Mouse (Mus musculus): ENCODE measurements around the gene Oxld1. TPM values are rescaled to one million over a fixed set of nuclear protein-coding genes. Genes with fewer than 3 reads are reported as not detected.

Oxld1 gene
- polyA plus RNA-seq, 1 experiment from 2014 or later, result 18.9 TPM

- H3K27me3 ChIP-seq (ENCODE audit: insufficient read depth, low read length), result no peaks in the 10 kb centered on the region
- H3K4me1 ChIP-seq (ENCODE audit: insufficient read depth), result peaks cover 30% of the 10 kb centered on the region
- H3K4me3 ChIP-seq (ENCODE audit: low read depth, low read length), result no peak overlapping the region
- H3K27ac ChIP-seq (ENCODE audit: low read depth), result peak overlapping the region; percentile 44; the same call in 1 of the 2 replicates
- ATAC-seq (no peak), DNase-seq (no peak)
- no peaks in the 10 kb centered on the region for H3K9me3 ChIP-seq (ENCODE audit: low read length)
- peaks cover 7% of the 10 kb centered on the region for H3K36me3 ChIP-seq (replicated peaks; ENCODE audit: insufficient read depth, low read length)
- WGBS (ENCODE audit: insufficient replicate concordance), result 82% methylated on average over 7 of the region's 7 CpGs
- TF ChIP-seq CTCF (IDR thresholded peaks at IDR 0.05; ENCODE audit: low read depth) (no peak), EP300 (IDR thresholded peaks at IDR 0.05; ENCODE audit: low read depth) (peak; percentile 30; the same call in 1 of the 2 replicates)
- H3K4me2 ChIP-seq (ENCODE audit: low read depth, low read length), result no peak overlapping the region
- H3K9ac ChIP-seq (replicated peaks), result no peak overlapping the region; the same call in 1 of the 2 replicates
These were observed 2.5 kb downstream of the Oxld1 start for GRCm38 (mm10) chr11:120455413-120455812.

- no peaks in the 10 kb centered on the region for H3K27me3 ChIP-seq (ENCODE audit: insufficient read depth, low read length)
- H3K4me1 ChIP-seq (ENCODE audit: insufficient read depth), result peaks cover 30% of the 10 kb centered on the region
- no peaks in the 10 kb centered on the region for H3K9me3 ChIP-seq (ENCODE audit: low read length)
- H3K27ac ChIP-seq (ENCODE audit: low read depth), result peak overlapping the region; percentile 44; the same call in 1 of the 2 replicates
- TF ChIP-seq EP300 (IDR thresholded peaks at IDR 0.05; ENCODE audit: low read depth) (no peak), CTCF (IDR thresholded peaks at IDR 0.05; ENCODE audit: low read depth) (no peak)
- H3K4me2 ChIP-seq (ENCODE audit: low read depth, low read length), result no peak overlapping the region
- DNase-seq (no peak), ATAC-seq (no peak)
- 93% methylated on average over 4 of the region's 4 CpGs for WGBS (ENCODE audit: insufficient replicate concordance)
- no peak overlapping the region for H3K4me3 ChIP-seq (ENCODE audit: low read depth, low read length)
- no peak overlapping the region; the same call in 1 of the 2 replicates for H3K9ac ChIP-seq (replicated peaks)
- peaks cover 6% of the 10 kb centered on the region for H3K36me3 ChIP-seq (replicated peaks; ENCODE audit: insufficient read depth, low read length)
These were observed 2.9 kb downstream of the Oxld1 start for GRCm38 (mm10) chr11:120454965-120455364.

- H3K27ac ChIP-seq (ENCODE audit: low read depth), result no peak within 1 kb of the TSS
- no peak within 1 kb of the TSS for H3K4me3 ChIP-seq (ENCODE audit: low read depth, low read length)
- ATAC-seq (no peak), DNase-seq (no peak)
- H3K9me3 ChIP-seq (ENCODE audit: low read length), result no peaks in the 10 kb centered on the region
- H3K36me3 ChIP-seq (replicated peaks; ENCODE audit: insufficient read depth, low read length), result 0 out of 2 replicates have a peak, but pooled peaks cover 3% of the 10 kb centered on the region
- 63% methylated on average over 4 of the region's 4 CpGs for WGBS (ENCODE audit: insufficient replicate concordance)
- no peaks in the 10 kb centered on the region for H3K27me3 ChIP-seq (ENCODE audit: insufficient read depth, low read length)
- H3K9ac ChIP-seq (replicated peaks), result no peak within 1 kb of the TSS
- H3K4me1 ChIP-seq (ENCODE audit: insufficient read depth), result peaks cover 25% of the 10 kb centered on the region
- TF ChIP-seq CTCF (IDR thresholded peaks at IDR 0.05; ENCODE audit: low read depth) (no peak), EP300 (IDR thresholded peaks at IDR 0.05; ENCODE audit: low read depth) (no peak)
- H3K4me2 ChIP-seq (ENCODE audit: low read depth, low read length), result no peak within 1 kb of the TSS
These were observed 4.6 kb downstream of the Oxld1 start, which contains the start of gene Pde6g for GRCm38 (mm10) chr11:120453306-120453705. Gene Pde6g, minus strand, starts transcription at chr11:120453500.

GRCm38 (mm10) chr11:120452246-120452645 lies 5.6 kb downstream of the Oxld1 start:
- DNase-seq (no peak), ATAC-seq (no peak)
- Histone ChIP-seq H3K36me3 (replicated peaks; ENCODE audit: insufficient read depth, low read length) (0 out of 2 replicates have a peak, but pooled peaks cover 3% of the 10 kb centered on the region), H3K4me1 (ENCODE audit: insufficient read depth) (peaks cover 20% of the 10 kb centered on the region), H3K27me3 (ENCODE audit: insufficient read depth, low read length) (no peaks in the 10 kb centered on the region), H3K4me3 (ENCODE audit: low read depth, low read length) (no peak overlapping the region), H3K4me2 (ENCODE audit: low read depth, low read length) (no peak overlapping the region), H3K27ac (ENCODE audit: low read depth) (no peak overlapping the region), H3K9me3 (ENCODE audit: low read length) (no peaks in the 10 kb centered on the region), H3K9ac (replicated peaks) (no peak overlapping the region)
- TF ChIP-seq EP300 (IDR thresholded peaks at IDR 0.05; ENCODE audit: low read depth), result no peak
- no peak for TF ChIP-seq CTCF (IDR thresholded peaks at IDR 0.05; ENCODE audit: low read depth)
- WGBS (ENCODE audit: insufficient replicate concordance), result 80% methylated on average over 3 of the region's 3 CpGs

- no peaks in the 10 kb centered on the region for H3K27me3 ChIP-seq (ENCODE audit: insufficient read depth, low read length)
- no peak for TF ChIP-seq CTCF (IDR thresholded peaks at IDR 0.05; ENCODE audit: low read depth)
- TF ChIP-seq EP300 (IDR thresholded peaks at IDR 0.05; ENCODE audit: low read depth), result no peak
- no peak overlapping the region for H3K4me2 ChIP-seq (ENCODE audit: low read depth, low read length)
- H3K4me1 ChIP-seq (ENCODE audit: insufficient read depth), result no peaks in the 10 kb centered on the region
- 79% methylated on average over 7 of the region's 7 CpGs for WGBS (ENCODE audit: insufficient replicate concordance)
- DNase-seq, result no peak
- no peaks in the 10 kb centered on the region for H3K9me3 ChIP-seq (ENCODE audit: low read length)
- H3K4me3 ChIP-seq (ENCODE audit: low read depth, low read length), result no peak overlapping the region
- H3K9ac ChIP-seq (replicated peaks), result no peak overlapping the region
- no peak for ATAC-seq
- no peaks in the 10 kb centered on the region for H3K36me3 ChIP-seq (replicated peaks; ENCODE audit: insufficient read depth, low read length)
- H3K27ac ChIP-seq (ENCODE audit: low read depth), result no peak overlapping the region
These were observed 10.7 kb downstream of the Oxld1 start for GRCm38 (mm10) chr11:120447179-120447578.

- Histone ChIP-seq H3K27ac (ENCODE audit: low read depth) (no peak overlapping the region), H3K36me3 (replicated peaks; ENCODE audit: insufficient read depth, low read length) (no peaks in the 10 kb centered on the region), H3K4me2 (ENCODE audit: low read depth, low read length) (no peak overlapping the region), H3K4me3 (ENCODE audit: low read depth, low read length) (no peak overlapping the region), H3K9ac (replicated peaks) (no peak overlapping the region), H3K9me3 (ENCODE audit: low read length) (no peaks in the 10 kb centered on the region), H3K4me1 (ENCODE audit: insufficient read depth) (no peaks in the 10 kb centered on the region), H3K27me3 (ENCODE audit: insufficient read depth, low read length) (no peaks in the 10 kb centered on the region)
- 51% methylated on average over 3 of the region's 3 CpGs for WGBS (ENCODE audit: insufficient replicate concordance)
- no peak for ATAC-seq
- DNase-seq, result no peak
- TF ChIP-seq EP300 (IDR thresholded peaks at IDR 0.05; ENCODE audit: low read depth) (no peak), CTCF (IDR thresholded peaks at IDR 0.05; ENCODE audit: low read depth) (no peak)
These were observed 12.4 kb downstream of the Oxld1 start for GRCm38 (mm10) chr11:120445475-120445874.
